Mouse (Mus musculus): ENCODE measurements around the gene Abcd3.

DNA sequence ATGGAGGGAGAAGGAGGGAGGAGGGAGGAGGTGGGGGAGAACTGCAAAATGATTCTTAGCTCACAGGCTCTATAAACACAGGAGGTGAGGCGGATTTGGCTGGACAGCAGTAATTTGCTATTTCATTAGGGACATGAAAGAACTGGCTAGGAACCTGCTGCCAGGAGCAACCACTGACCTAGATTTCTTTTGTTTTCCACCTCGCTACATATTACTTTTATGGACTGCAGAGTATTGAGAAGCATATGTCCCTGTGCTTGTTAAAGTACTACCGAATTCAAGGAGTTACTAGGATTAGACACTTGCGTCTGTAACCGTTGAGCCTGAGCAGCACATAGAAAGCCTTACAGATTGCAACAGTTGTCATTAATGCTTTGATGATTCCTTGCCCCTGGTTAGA, 7.5 kb upstream of the Abcd3 start:
- TF ChIP-seq CTCF (IDR thresholded peaks at IDR 0.05; ENCODE audit: low read depth): no peak
- TF ChIP-seq EP300 (optimal IDR thresholded peaks at IDR 0.05): no peak

All from stomach, postnatal 0 days (tissue).